Mouse (Mus musculus) adrenal gland, adult (tissue): ENCODE measurements around the gene Dusp6.

Source experiments
- DNase-seq, 2 experiments: peaks; one replicate each; pipeline ENCODE4 v3.0.0; 2022 to 2023; ENCODE audit warnings: low spot score in 1 of 2; ENCODE audit not compliant: inconsistent age in 2 of 2

Gene Dusp6

GRCm38 (mm10) chr10:99317057-99317456 lies 54.0 kb downstream of the Dusp6 start:
- no peak for DNase-seq
